Mouse (Mus musculus) adrenal gland, adult 2 months (tissue): Measurements from ENCODE around the gene Slc29a1. TPM values are rescaled to one million over a fixed set of nuclear protein-coding genes. Genes with fewer than 3 reads are reported as not detected.

Experiments
- DNase-seq: peaks from one replicate; pipeline ENCODE4 v3.0.0; 2021
- polyA plus RNA-seq: library from polyadenylated mRNA; depleted of rRNA; stranded (reverse); fragments of >200 nt; gene quantifications from 2 replicates; pipeline ENCODE4 v1.2.3, GENCODE M21; 2012
- total RNA-seq, 2 experiments: library from RNA; stranded (reverse); gene quantifications; 2 replicates each; pipeline ENCODE4 v1.2.3; 2021

Gene Slc29a1
- total and polyA plus RNA-seq, 3 experiments: 104 to 410 (median 197) TPM

- DNase-seq: peak; percentile 3
Observed at GRCm38 (mm10) chr17:45569999-45570398, 29.4 kb downstream of the Slc29a1 start.

GRCm38 (mm10) chr17:45568990-45569389, 30.4 kb downstream of the Slc29a1 start:
- DNase-seq: peak; percentile 6

- DNase-seq: no peak
Observed at GRCm38 (mm10) chr17:45567162-45567601, 32.2 kb downstream of the Slc29a1 start.

- peak; percentile 45 for DNase-seq
Observed at GRCm38 (mm10) chr17:45566360-45567161, 32.8 kb downstream of the Slc29a1 start.

- DNase-seq: no peak
Observed at GRCm38 (mm10) chr17:45566031-45566359, 33.4 kb downstream of the Slc29a1 start.

- no peak for DNase-seq
Observed at GRCm38 (mm10) chr17:45565103-45565502, 34.3 kb downstream of the Slc29a1 start.

- DNase-seq: peak; percentile 51
Observed at GRCm38 (mm10) chr17:45564531-45565084, 34.8 kb downstream of the Slc29a1 start.

- DNase-seq: peak; percentile 98
Observed at GRCm38 (mm10) chr17:45563655-45564530, 35.5 kb downstream of the Slc29a1 start, which contains the start of gene Slc35b2. Gene Slc35b2 (plus strand): TSS chr17:45563874.

- peak; percentile 3 for DNase-seq
Observed at GRCm38 (mm10) chr17:45563216-45563615, 36.2 kb downstream of the Slc29a1 start.

GRCm38 (mm10) chr17:45559732-45560525, 39.5 kb downstream of the Slc29a1 start:
- DNase-seq: peak; percentile 8

- peak; percentile 20 for DNase-seq
Observed at GRCm38 (mm10) chr17:45557998-45558862, 41.2 kb downstream of the Slc29a1 start.

- peak; percentile 8 for DNase-seq
Observed at GRCm38 (mm10) chr17:45557246-45557824, 42.1 kb downstream of the Slc29a1 start.

- peak; percentile 8 for DNase-seq
Observed at GRCm38 (mm10) chr17:45556514-45557245, 42.7 kb downstream of the Slc29a1 start.

GRCm38 (mm10) chr17:45556107-45556489, 43.3 kb downstream of the Slc29a1 start:
- no peak for DNase-seq

GRCm38 (mm10) chr17:45555452-45556106, 43.8 kb downstream of the Slc29a1 start, which contains the start of gene Nfkbie:
Gene Nfkbie (plus strand): TSS chr17:45555703.
- peak; percentile 98 for DNase-seq

GRCm38 (mm10) chr17:45554420-45554819, 45.0 kb downstream of the Slc29a1 start:
- DNase-seq: no peak

GRCm38 (mm10) chr17:45553065-45553464, 46.3 kb downstream of the Slc29a1 start:
- no peak for DNase-seq

GRCm38 (mm10) chr17:45551816-45552451, 47.5 kb downstream of the Slc29a1 start:
- peak; percentile 83 for DNase-seq
